ENCODE assay signal across 7 mouse cellular contexts in the genomic region with DNA sequence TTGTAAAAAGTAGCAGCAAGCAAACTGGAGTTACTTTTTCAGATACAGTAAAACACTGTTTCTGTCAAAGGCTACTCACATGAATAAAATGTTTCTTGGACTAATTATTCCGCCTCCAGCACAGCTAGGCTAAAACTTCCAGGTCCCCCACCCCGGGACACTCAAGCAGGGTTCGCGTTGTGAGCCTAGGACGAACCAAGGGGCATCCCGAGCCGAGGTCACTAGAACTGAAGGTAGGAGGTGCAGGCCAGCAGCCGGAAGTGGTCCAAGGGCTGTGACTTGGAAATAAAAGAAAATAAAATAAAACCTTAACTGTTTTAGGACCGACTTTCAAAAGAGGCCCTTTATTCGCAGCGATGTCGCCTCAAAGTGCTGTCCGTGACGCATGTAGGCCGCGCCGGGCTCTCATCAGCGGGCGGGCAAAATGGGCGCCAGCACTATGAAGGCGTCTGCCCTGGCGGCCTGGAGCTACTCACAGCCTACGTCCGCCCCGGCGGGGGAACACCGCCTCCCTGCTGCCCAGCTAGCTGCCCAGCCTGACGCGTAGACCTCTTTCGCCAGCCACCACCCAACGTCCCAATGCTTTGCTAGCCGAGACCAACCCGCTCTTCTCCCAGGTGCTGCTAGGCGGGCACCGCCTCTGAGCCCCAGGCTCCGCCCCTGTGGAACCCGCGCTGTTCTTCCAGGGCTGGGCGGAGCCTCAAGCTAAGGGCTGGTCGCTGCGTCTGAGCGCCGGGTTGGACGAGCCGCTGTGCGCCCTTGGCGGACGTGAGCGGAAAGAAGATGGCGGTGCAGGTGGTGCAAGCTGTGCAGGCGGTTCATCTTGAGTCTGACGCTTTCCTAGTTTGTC. TPM values are rescaled to one million over a fixed set of nuclear protein-coding genes. Genes with fewer than 3 reads are reported as not detected.
DNase-seq lines count a peak whose midpoint lies in the region; ATAC-seq lines count a peak whose summit lies in the region.

A gene (minus strand): TSS at position 649 of the 850 bp plus-strand sequence.
A gene (minus strand): TSS at position 653 of the 850 bp plus-strand sequence.
A gene (plus strand): TSS at position 693 of the 850 bp plus-strand sequence.

- no peaks in the 10 kb centered on the region for H3K27me3 ChIP-seq in embryonic facial prominence, embryonic 11.5 days (ENCODE audit: control insufficient read depth, insufficient read depth, low read length)
- no peaks in the 10 kb centered on the region for H3K27me3 ChIP-seq in limb, embryonic 11.5 days (ENCODE audit: control insufficient read depth, insufficient read depth, low read length)
- no peaks in the 10 kb centered on the region for H3K27me3 ChIP-seq in midbrain, embryonic 14.5 days (ENCODE audit: control insufficient read depth, insufficient read depth, low read length)

- peak within 1 kb of the TSS; percentile 66 for H3K9ac ChIP-seq in embryonic facial prominence, embryonic 11.5 days (replicated peaks; ENCODE audit: low read length)
- H3K9ac ChIP-seq in limb, embryonic 11.5 days (ENCODE audit: low read length) = peak within 1 kb of the TSS; percentile 65
- peak within 1 kb of the TSS; percentile 61 for H3K9ac ChIP-seq in midbrain, embryonic 14.5 days (replicated peaks; ENCODE audit: low read length)

- no peaks in the 10 kb centered on the region for H3K9me3 ChIP-seq in embryonic facial prominence, embryonic 11.5 days (replicated peaks; ENCODE audit: control insufficient read depth, low read length)
- no peaks in the 10 kb centered on the region for H3K9me3 ChIP-seq in limb, embryonic 11.5 days (ENCODE audit: control insufficient read depth, low read length)
- H3K9me3 ChIP-seq in midbrain, embryonic 14.5 days (ENCODE audit: control insufficient read depth, low read length) = no peaks in the 10 kb centered on the region

- no peaks in the 10 kb centered on the region for H3K36me3 ChIP-seq in embryonic facial prominence, embryonic 11.5 days (replicated peaks; ENCODE audit: control insufficient read depth, insufficient read depth, low read depth, low read length)
- H3K36me3 ChIP-seq in limb, embryonic 11.5 days (ENCODE audit: control insufficient read depth, insufficient read depth, low read length) = no peaks in the 10 kb centered on the region
- H3K36me3 ChIP-seq in midbrain, embryonic 14.5 days (ENCODE audit: control insufficient read depth, insufficient read depth, low read length) = no peaks in the 10 kb centered on the region

- no peaks in the 10 kb centered on the region for H3K4me1 ChIP-seq in embryonic facial prominence, embryonic 11.5 days (ENCODE audit: control insufficient read depth, insufficient read depth, low read length)
- H3K4me1 ChIP-seq in limb, embryonic 11.5 days (ENCODE audit: control insufficient read depth, insufficient read depth, low read length) = no peaks in the 10 kb centered on the region
- peaks cover 2% of the 10 kb centered on the region; the same call in 1 of the 2 replicates for H3K4me1 ChIP-seq in midbrain, embryonic 14.5 days (ENCODE audit: control insufficient read depth, insufficient read depth, low read length)

- peak; percentile 99 for ATAC-seq in embryonic facial prominence, embryonic 11.5 days (replicated peaks; ENCODE audit: insufficient number of reproducible peaks, low FRiP score, low TSS enrichment, low read depth)
- ATAC-seq in limb, embryonic 11.5 days (ENCODE audit: insufficient number of reproducible peaks, low FRiP score, low TSS enrichment, low read depth) = peak; percentile 100
- peak; percentile 100 for ATAC-seq in midbrain, embryonic 14.5 days (ENCODE audit: low FRiP score, low TSS enrichment)

- H3K27ac ChIP-seq in embryonic facial prominence, embryonic 11.5 days (replicated peaks; ENCODE audit: low read depth, low read length) = peak within 1 kb of the TSS; percentile 79
- H3K27ac ChIP-seq in limb, embryonic 11.5 days (replicated peaks; ENCODE audit: low read depth, low read length) = peak within 1 kb of the TSS; percentile 62
- peak within 1 kb of the TSS; percentile 89 for H3K27ac ChIP-seq in midbrain, embryonic 14.5 days (replicated peaks; ENCODE audit: low read depth, low read length)

- DNase-seq in adrenal gland, postnatal 14 days = peak; percentile 93
- peak; percentile 89 for DNase-seq in embryonic facial prominence, embryonic 11.5 days (ENCODE audit: low spot score)
- peak; percentile 99 for DNase-seq in heart, adult 11 months
- DNase-seq in kidney, adult 18-20 months = peak; percentile 90
- peak; percentile 85 for DNase-seq in limb, embryonic 11.5 days (ENCODE audit: low spot score)
- DNase-seq in midbrain, embryonic 14.5 days = peak; percentile 93
- DNase-seq in spleen, adult 18-20 months = peak; percentile 81 to 83

- peak within 1 kb of the TSS; percentile 32 for H3K4me2 ChIP-seq in embryonic facial prominence, embryonic 11.5 days (ENCODE audit: low read depth, low read length)
- peak within 1 kb of the TSS; percentile 39 for H3K4me2 ChIP-seq in limb, embryonic 11.5 days (ENCODE audit: low read depth, severe bottlenecking)
- H3K4me2 ChIP-seq in midbrain, embryonic 14.5 days (ENCODE audit: low read length) = peak within 1 kb of the TSS; percentile 56

- WGBS in embryonic facial prominence, embryonic 11.5 days = 19% methylated on average over 45 of the region's 52 CpGs
- 17% methylated on average over 52 of the region's 52 CpGs for WGBS in limb, embryonic 11.5 days
- WGBS in midbrain, embryonic 14.5 days = 19% methylated on average over 52 of the region's 52 CpGs

- H3K4me3 ChIP-seq in embryonic facial prominence, embryonic 11.5 days (ENCODE audit: low read depth, low read length) = peak within 1 kb of the TSS; percentile 48
- H3K4me3 ChIP-seq in limb, embryonic 11.5 days (ENCODE audit: low read depth, low read length) = peak within 1 kb of the TSS; percentile 45
- peak within 1 kb of the TSS; percentile 50 for H3K4me3 ChIP-seq in midbrain, embryonic 14.5 days (replicated peaks; ENCODE audit: low read depth, low read length)

RNA-seq across cellular contexts. Expression of the first gene that starts in this region (rescaled TPM):
- total RNA-seq in adrenal gland, postnatal 14 days (2021) = 9.1 and 11.4 TPM in 2 replicates
- polyA plus RNA-seq in embryonic facial prominence, embryonic 11.5 days (2014; fragmentation: Nextera tagmentation; extraction: Ambion mirVana) = 23.3 and 26.2 TPM in 2 replicates
- 16.3 and 17.0 TPM in 2 replicates for polyA plus RNA-seq in limb, embryonic 11.5 days (2014; fragmentation: Nextera tagmentation; extraction: Ambion mirVana)
- 21.4 and 26.4 TPM in 2 replicates for polyA plus RNA-seq in midbrain, embryonic 14.5 days (2014; fragmentation: Nextera tagmentation; extraction: Ambion mirVana)

RNA-seq across cellular contexts. Expression of the second gene that starts in this region (rescaled TPM):
- total RNA-seq in adrenal gland, postnatal 14 days (2021) = 8.1 and 11.8 TPM in 2 replicates
- polyA plus RNA-seq in embryonic facial prominence, embryonic 11.5 days (2014; fragmentation: Nextera tagmentation; extraction: Ambion mirVana) = 7.1 and 9.4 TPM in 2 replicates
- polyA plus RNA-seq in limb, embryonic 11.5 days (2014; fragmentation: Nextera tagmentation; extraction: Ambion mirVana) = 10.2 and 12.3 TPM in 2 replicates
- 5.6 and 8.9 TPM in 2 replicates for polyA plus RNA-seq in midbrain, embryonic 14.5 days (2014; fragmentation: Nextera tagmentation; extraction: Ambion mirVana)

RNA-seq across cellular contexts. Expression of the third gene that starts in this region (rescaled TPM):
- total RNA-seq in adrenal gland, postnatal 14 days (2021) = 26.8 and 27.6 TPM in 2 replicates
- 73.9 and 75.6 TPM in 2 replicates for polyA plus RNA-seq in embryonic facial prominence, embryonic 11.5 days (2014; fragmentation: Nextera tagmentation; extraction: Ambion mirVana)
- polyA plus RNA-seq in limb, embryonic 11.5 days (2014; fragmentation: Nextera tagmentation; extraction: Ambion mirVana) = 72.7 and 74.8 TPM in 2 replicates
- 46.5 and 48.2 TPM in 2 replicates for polyA plus RNA-seq in midbrain, embryonic 14.5 days (2014; fragmentation: Nextera tagmentation; extraction: Ambion mirVana)

Comparison
In these comparisons a context has a peak if more than half of its experiments do, and no peak if none do; other contexts are left out.
1. Peak in every context shown above with its lines: DNase-seq, ATAC-seq, H3K4me3 ChIP-seq and H3K27ac ChIP-seq.